Mouse (Mus musculus) liver, embryonic 14.5 days (tissue): Measurements from ENCODE around the gene Tnik.

Source experiments
- CTCF ChIP-seq: IDR thresholded peaks from 2 replicates; pipeline ENCODE4 v1.5.1; 2016; ENCODE audit warnings: antibody characterized with exemption, low read depth, control low read depth
- EP300 ChIP-seq: IDR thresholded peaks from 2 replicates; pipeline ENCODE4 v1.6.1; 2016; ENCODE audit warnings: antibody characterized with exemption, low read depth

DNA sequence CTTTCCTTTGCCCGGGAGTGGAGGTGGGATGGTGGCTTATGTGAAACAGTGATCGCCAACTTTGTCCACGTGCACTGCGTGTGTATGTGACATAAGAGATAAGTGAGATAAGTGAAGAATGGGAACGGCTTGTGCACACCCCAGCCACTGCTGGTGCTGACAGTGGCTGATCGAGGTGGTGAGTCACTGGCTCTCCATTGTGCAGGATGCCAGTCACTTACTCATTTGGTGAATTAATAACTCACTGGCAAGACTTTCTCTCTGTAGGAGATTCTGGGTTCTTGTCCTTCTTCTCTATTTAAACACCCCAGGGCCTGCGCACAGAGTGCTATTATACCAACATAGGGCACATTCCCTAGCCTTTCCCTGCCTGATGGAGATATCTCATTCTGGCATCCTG lies 458.8 kb downstream of the Tnik start:
- TF ChIP-seq CTCF (no peak), EP300 (no peak)
